Mouse (Mus musculus) cortical plate, adult 2 months (tissue): Measurements from ENCODE around the gene Ninj1. TPM values are rescaled to one million over a fixed set of nuclear protein-coding genes. Genes with fewer than 3 reads are reported as not detected.

Experiments
- H3K27ac ChIP-seq: fragments of 200-500 bp; 2 replicates; pipeline ENCODE4 v1.5.1; 2012; ENCODE audit warnings: low read length, control low read depth, inconsistent platforms; ENCODE audit not compliant: insufficient read depth
- H3K4me1 ChIP-seq: fragments of 200-500 bp; 2 replicates; pipeline ENCODE4 v1.6.1; 2011; ENCODE audit warnings: low read length; ENCODE audit not compliant: control insufficient read depth, insufficient read depth
- H3K4me3 ChIP-seq: fragments of 200-500 bp; 2 replicates; pipeline ENCODE4 v1.5.1; 2011; ENCODE audit warnings: mild to moderate bottlenecking, low read length, control low read depth; ENCODE audit not compliant: insufficient read depth
- CTCF ChIP-seq: fragments of 200-500 bp; IDR thresholded peaks from 2 replicates; pipeline ENCODE4 v1.5.1; 2011; ENCODE audit warnings: mild to moderate bottlenecking, control low read depth, low read length; ENCODE audit not compliant: insufficient read depth; ENCODE audit errors: extremely low read depth
- POLR2A ChIP-seq: fragments of 200-500 bp; IDR thresholded peaks from 2 replicates; pipeline ENCODE4 v1.6.1; 2011; ENCODE audit warnings: mild to moderate bottlenecking, low read length, control low read depth; ENCODE audit not compliant: insufficient read depth; ENCODE audit errors: extremely low read depth
- polyA plus RNA-seq: library from polyadenylated mRNA; depleted of rRNA; stranded (reverse); fragments of >200 nt; gene quantifications from 2 replicates; pipeline ENCODE4 v1.2.3, GENCODE M21; 2012

The Ninj1 gene
- polyA plus RNA-seq, 1 experiment: 50.2 TPM

- no peak overlapping the region for H3K4me3 ChIP-seq
- H3K27ac ChIP-seq: no peak overlapping the region
- TF ChIP-seq CTCF (no peak), POLR2A (no peak)
- peaks cover 4% of the 10 kb centered on the region; the same call in 1 of the 2 replicates for H3K4me1 ChIP-seq
Observed at GRCm38 (mm10) chr13:49190876-49191672, 3.8 kb downstream of the Ninj1 start.

DNA sequence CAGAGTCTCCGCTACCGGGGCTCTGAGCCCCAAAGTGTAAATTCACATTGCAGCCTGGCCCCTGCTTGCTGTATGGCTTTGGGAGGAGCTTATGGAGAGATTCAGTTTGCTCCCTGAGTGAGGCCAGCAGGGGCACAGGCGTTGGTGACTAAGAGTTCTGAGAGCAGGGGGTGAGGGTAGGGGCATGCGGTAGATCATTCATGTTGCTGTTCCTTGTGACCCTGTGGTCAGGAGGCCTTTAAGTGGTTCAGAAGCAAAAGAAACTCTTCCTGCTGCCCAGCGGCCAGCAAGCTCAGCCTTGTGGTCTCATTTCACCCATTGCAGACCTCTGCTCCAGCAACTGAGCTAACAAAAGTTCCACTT, 4.4 kb downstream of the Ninj1 start:
- no peak overlapping the region for H3K27ac ChIP-seq
- no peak for TF ChIP-seq CTCF
- TF ChIP-seq POLR2A: no peak
- no peak overlapping the region for H3K4me3 ChIP-seq
- peaks cover 4% of the 10 kb centered on the region; the same call in 1 of the 2 replicates for H3K4me1 ChIP-seq

- TF ChIP-seq POLR2A: no peak
- TF ChIP-seq CTCF: no peak
- Histone ChIP-seq H3K4me3 (no peak overlapping the region), H3K4me1 (no peaks in the 10 kb centered on the region), H3K27ac (no peak overlapping the region)
Observed at GRCm38 (mm10) chr13:49192156-49192855, 5.0 kb downstream of the Ninj1 start.

- TF ChIP-seq CTCF (no peak), POLR2A (no peak)
- Histone ChIP-seq H3K27ac (no peak overlapping the region), H3K4me3 (no peak overlapping the region), H3K4me1 (no peaks in the 10 kb centered on the region)
Observed at GRCm38 (mm10) chr13:49193650-49194049, 6.4 kb downstream of the Ninj1 start.

DNA sequence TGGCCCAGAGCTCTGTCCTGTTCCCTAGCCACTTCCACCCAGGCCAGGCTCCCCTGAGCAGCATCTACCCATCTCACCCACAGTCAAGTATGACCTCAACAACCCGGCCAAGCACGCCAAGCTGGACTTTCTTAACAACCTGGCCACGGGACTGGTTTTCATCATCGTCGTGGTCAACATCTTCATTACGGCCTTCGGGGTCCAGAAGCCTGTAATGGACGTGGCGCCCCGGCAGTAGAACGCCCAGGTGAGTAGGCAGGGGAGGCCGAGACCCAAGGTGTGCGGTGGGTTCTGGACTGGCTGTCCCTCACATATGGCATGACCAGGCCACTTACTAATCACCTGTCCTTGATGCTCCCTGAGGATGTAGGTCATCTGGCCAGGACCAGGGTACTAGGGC, 7.5 kb downstream of the Ninj1 start:
- TF ChIP-seq CTCF: no peak
- no peak for TF ChIP-seq POLR2A
- Histone ChIP-seq H3K27ac (no peak overlapping the region), H3K4me1 (no peaks in the 10 kb centered on the region), H3K4me3 (no peak overlapping the region)

DNA sequence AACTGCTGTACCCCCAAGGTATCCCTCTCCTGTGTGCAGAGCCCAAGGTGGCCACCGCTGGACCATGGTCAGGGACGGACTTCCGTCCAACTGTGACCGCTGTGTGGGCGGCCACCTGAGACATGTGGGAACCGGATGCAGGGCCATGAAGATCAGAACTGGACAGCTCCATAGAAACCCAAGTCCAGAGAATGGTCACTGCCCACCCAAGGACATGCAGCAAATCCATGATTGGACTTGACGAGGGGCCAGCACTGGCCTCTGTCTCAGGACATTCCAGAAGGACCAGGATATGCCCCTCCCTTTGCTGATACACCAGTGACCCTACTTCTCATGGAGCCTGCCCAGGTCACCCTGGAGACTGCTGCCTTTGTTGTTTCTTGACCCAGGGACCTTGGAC, 8.4 kb downstream of the Ninj1 start:
- Histone ChIP-seq H3K27ac (no peak overlapping the region), H3K4me1 (no peaks in the 10 kb centered on the region), H3K4me3 (no peak overlapping the region)
- no peak for TF ChIP-seq POLR2A

DNA sequence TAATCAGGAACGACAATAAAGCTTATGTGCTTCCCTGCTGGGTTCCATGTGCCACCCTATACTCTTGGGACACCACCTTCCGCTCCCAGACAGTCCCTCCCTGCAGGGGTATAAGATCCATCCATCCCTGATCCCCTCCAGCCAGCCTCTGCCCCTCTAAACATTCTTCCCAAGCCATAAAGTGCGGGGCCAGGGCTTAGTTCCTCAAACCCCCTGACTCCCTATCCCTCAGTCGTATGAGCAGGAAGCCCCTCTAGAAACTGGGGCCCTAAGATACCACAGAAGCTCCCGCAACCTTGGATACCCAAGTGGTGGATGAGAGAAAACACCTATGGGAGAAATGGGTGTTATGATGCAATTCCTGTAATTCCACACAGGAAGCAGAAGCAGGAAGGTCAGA, 8.9 kb downstream of the Ninj1 start:
- Histone ChIP-seq H3K27ac (no peak overlapping the region), H3K4me3 (no peak overlapping the region), H3K4me1 (no peaks in the 10 kb centered on the region)
- no peak for TF ChIP-seq CTCF
- no peak for TF ChIP-seq POLR2A

- TF ChIP-seq POLR2A: no peak
- TF ChIP-seq CTCF: no peak
- Histone ChIP-seq H3K27ac (no peak overlapping the region), H3K4me3 (no peak overlapping the region), H3K4me1 (no peaks in the 10 kb centered on the region)
Observed at GRCm38 (mm10) chr13:49196766-49197165, 9.5 kb downstream of the Ninj1 start.

DNA sequence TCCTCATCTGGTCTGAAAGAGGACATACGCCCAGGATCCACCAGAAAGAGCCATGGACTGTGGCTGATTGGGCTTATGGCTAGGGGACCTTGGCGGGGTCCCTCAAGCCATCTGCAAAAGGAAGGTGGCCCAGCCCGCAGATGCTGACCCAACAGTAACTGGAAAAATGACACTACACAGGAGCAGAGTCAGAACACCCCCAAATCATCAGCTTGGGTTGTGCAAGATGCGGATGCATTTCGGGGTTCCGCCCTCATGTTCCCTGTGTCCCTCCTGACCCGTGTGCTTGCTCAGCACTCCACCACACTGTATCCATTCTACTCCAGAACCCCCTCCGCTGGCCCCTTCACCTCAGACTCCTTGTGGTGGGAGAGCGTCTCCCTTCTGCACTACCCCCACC, 11.4 kb downstream of the Ninj1 start:
- no peak overlapping the region for H3K4me3 ChIP-seq
- no peaks in the 10 kb centered on the region for H3K4me1 ChIP-seq
- no peak overlapping the region for H3K27ac ChIP-seq
- TF ChIP-seq CTCF: no peak
- no peak for TF ChIP-seq POLR2A

DNA sequence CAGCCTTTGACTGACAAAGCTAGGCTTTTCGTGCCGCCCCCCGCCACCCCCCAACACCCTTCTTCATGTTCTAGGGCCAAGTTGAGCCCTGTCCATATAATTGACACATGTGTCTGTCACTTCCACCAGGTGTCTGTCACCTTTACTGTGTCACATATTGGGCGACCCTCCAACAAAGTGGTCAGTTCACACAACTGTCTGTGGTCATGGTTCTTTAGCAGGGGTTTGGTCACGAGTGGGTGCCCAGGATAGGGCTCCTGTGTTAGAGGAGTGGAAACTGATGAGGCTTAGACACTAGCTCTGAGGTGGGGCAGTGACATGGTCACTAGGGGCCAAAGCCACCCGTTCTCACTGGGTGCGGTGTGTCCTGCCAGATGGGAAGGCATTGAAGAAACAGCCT, 12.6 kb downstream of the Ninj1 start:
- no peak overlapping the region for H3K4me3 ChIP-seq
- TF ChIP-seq CTCF (no peak), POLR2A (no peak)
- no peaks in the 10 kb centered on the region for H3K4me1 ChIP-seq
- no peak overlapping the region for H3K27ac ChIP-seq
